Mouse (Mus musculus): Measurements from ENCODE around the gene 1700019N19Rik. TPM values are rescaled to one million over a fixed set of nuclear protein-coding genes. Genes with fewer than 3 reads are reported as not detected.

Gene 1700019N19Rik
- total and polyA plus RNA-seq, 2 experiments from 2014 or later: not detected

GRCm38 (mm10) chr19:58808864-58809263, 14.6 kb upstream of the 1700019N19Rik start:
- Histone ChIP-seq H3K9me3 (ENCODE audit: low read length) (no peaks in the 10 kb centered on the region), H3K4me3 (ENCODE audit: low read depth, low read length) (no peak overlapping the region), H3K9ac (no peak overlapping the region), H3K27ac (ENCODE audit: low read depth, low read length) (no peak overlapping the region), H3K36me3 (ENCODE audit: insufficient read depth) (no peaks in the 10 kb centered on the region; the same call in 1 of the 2 replicates), H3K27me3 (ENCODE audit: insufficient read depth, low read length) (no peaks in the 10 kb centered on the region), H3K4me2 (ENCODE audit: low read depth) (no peak overlapping the region), H3K4me1 (ENCODE audit: insufficient read depth) (no peaks in the 10 kb centered on the region)
- ATAC-seq: no peak
- TF ChIP-seq CTCF (IDR thresholded peaks at IDR 0.05; ENCODE audit: low read depth): no peak
- DNase-seq: no peak
- WGBS: 77% methylated on average over 6 of the region's 6 CpGs

GRCm38 (mm10) chr19:58806364-58806763, 12.1 kb upstream of the 1700019N19Rik start:
- no peak overlapping the region for H3K4me2 ChIP-seq (ENCODE audit: low read depth)
- TF ChIP-seq CTCF (IDR thresholded peaks at IDR 0.05; ENCODE audit: low read depth): peak; percentile 88
- WGBS: 3% methylated on average over 3 of the region's 3 CpGs
- no peaks in the 10 kb centered on the region for H3K27me3 ChIP-seq (ENCODE audit: insufficient read depth, low read length)
- H3K4me1 ChIP-seq (ENCODE audit: insufficient read depth): no peaks in the 10 kb centered on the region
- DNase-seq (peak; percentile 75), ATAC-seq (peak; percentile 67)
- peaks cover 11% of the 10 kb centered on the region for H3K36me3 ChIP-seq (ENCODE audit: insufficient read depth)
- H3K4me3 ChIP-seq (ENCODE audit: low read depth, low read length): no peak overlapping the region
- no peak overlapping the region for H3K27ac ChIP-seq (ENCODE audit: low read depth, low read length)
- H3K9me3 ChIP-seq (ENCODE audit: low read length): no peaks in the 10 kb centered on the region
- no peak overlapping the region for H3K9ac ChIP-seq

DNA sequence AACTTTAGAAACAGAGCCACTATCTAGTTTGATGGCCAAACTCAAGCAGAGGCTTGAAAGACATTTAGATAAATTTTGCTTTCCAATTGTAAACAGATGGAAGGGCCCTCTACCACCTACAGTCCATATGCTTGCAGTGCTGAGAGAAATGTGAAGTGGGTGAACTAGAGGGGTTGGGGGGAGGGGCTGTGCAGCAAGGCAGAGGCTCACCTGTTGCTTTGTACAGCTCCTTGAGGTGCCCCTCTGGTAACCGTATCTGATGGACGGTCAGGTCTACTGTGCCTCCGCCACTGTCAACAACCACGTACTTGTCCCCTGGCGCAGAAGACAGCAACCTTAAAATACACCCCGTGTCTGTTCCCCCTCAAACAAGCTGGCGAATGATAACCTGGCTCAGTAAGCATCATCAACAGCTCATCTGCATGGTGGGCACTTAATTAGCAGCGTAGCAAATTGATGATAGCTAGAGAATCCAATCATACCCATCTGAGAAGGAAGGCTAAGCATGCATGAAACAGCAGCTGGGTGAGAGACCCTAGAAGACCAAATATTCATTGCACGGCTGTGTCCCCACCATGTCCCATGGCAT, 11.0 kb upstream of the 1700019N19Rik start:
- no peak overlapping the region for H3K4me2 ChIP-seq (ENCODE audit: low read depth)
- H3K27me3 ChIP-seq (ENCODE audit: insufficient read depth, low read length): no peaks in the 10 kb centered on the region
- TF ChIP-seq CTCF (IDR thresholded peaks at IDR 0.05; ENCODE audit: low read depth): no peak
- H3K36me3 ChIP-seq (ENCODE audit: insufficient read depth): peaks cover 22% of the 10 kb centered on the region
- no peak overlapping the region for H3K27ac ChIP-seq (ENCODE audit: low read depth, low read length)
- no peaks in the 10 kb centered on the region for H3K9me3 ChIP-seq (ENCODE audit: low read length)
- 85% methylated on average over 9 of the region's 9 CpGs for WGBS
- ATAC-seq (no peak), DNase-seq (no peak)
- H3K4me1 ChIP-seq (ENCODE audit: insufficient read depth): no peaks in the 10 kb centered on the region
- H3K4me3 ChIP-seq (ENCODE audit: low read depth, low read length): no peak overlapping the region
- no peak overlapping the region for H3K9ac ChIP-seq

DNA sequence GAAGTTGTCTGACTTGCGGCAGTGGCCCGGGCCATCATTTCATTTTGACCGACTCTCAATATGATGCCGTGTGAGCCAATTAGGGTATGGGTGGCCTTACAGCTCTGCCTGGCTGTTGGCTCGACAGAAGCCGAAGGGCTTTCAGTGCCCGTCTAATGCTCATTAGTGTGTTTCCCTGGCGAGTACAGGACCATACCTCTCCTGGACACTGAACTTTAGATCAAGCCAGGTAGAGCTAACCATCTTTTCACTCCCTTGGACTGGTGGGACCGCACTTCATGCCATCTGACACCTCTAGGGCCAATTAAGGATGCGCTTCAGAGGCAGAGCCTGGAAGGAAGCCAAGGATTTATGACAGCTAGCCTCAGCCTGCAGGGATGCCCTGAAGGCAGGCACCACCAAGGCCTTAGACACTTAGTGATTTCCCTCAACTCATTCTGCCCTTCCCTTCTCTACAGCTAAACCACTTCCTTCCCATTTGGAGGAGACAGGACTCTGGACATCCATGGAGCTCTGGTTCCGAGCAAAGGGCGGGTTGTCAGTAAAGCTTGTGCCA, 931 bp upstream of the 1700019N19Rik start:
- no peak for DNase-seq
- no peak for TF ChIP-seq CTCF (IDR thresholded peaks at IDR 0.05; ENCODE audit: low read depth)

GRCm38 (mm10) chr19:58789194-58789593, 5.1 kb downstream of the 1700019N19Rik start:
- ATAC-seq (peak; percentile 43; the same call in 1 of the 2 replicates), DNase-seq (no peak)
- Histone ChIP-seq H3K36me3 (ENCODE audit: insufficient read depth) (no peaks in the 10 kb centered on the region), H3K27ac (ENCODE audit: low read depth, low read length) (peak overlapping the region; percentile 35; the same call in 1 of the 2 replicates), H3K9ac (no peak overlapping the region), H3K4me2 (ENCODE audit: low read depth) (no peak overlapping the region), H3K4me1 (ENCODE audit: insufficient read depth) (0 out of 2 replicates have a peak, but pooled peaks cover 4% of the 10 kb centered on the region), H3K4me3 (ENCODE audit: low read depth, low read length) (no peak overlapping the region), H3K9me3 (ENCODE audit: low read length) (no peaks in the 10 kb centered on the region), H3K27me3 (ENCODE audit: insufficient read depth, low read length) (no peaks in the 10 kb centered on the region)
- TF ChIP-seq CTCF (IDR thresholded peaks at IDR 0.05; ENCODE audit: low read depth): no peak
- WGBS: 43% methylated on average over 11 of the region's 11 CpGs

More for the DNA sequence above, 931 bp upstream of the 1700019N19Rik start:
- no peak for ATAC-seq
- Histone ChIP-seq H3K4me3 (ENCODE audit: low read depth, low read length) (no peak overlapping the region), H3K27ac (ENCODE audit: low read depth, low read length) (no peak overlapping the region), H3K36me3 (ENCODE audit: insufficient read depth) (peaks cover 16% of the 10 kb centered on the region), H3K4me1 (ENCODE audit: insufficient read depth) (no peaks in the 10 kb centered on the region), H3K9ac (no peak overlapping the region), H3K9me3 (ENCODE audit: low read length) (no peaks in the 10 kb centered on the region), H3K27me3 (ENCODE audit: insufficient read depth, low read length) (no peaks in the 10 kb centered on the region), H3K4me2 (ENCODE audit: low read depth) (no peak overlapping the region)
- WGBS: 59% methylated on average over 12 of the region's 12 CpGs

DNA sequence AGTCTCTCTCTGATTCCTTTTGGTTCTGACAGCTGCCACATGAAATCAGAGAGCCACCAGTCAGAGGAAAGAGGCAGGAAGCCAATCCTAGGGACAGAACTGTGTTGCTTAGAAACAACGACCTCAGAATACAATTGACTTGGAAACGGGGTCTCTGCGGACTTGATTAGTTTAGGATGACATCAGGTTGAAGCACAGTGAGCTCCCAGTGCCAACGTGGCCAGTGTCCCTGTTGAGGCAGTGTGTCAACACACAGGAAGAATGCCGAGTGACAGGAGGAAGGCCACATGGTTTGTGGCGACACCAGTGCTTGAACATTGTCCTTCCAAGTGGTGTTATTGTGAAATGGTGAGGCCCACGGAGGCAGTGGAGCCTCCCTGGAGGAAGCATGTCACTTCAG, 10.3 kb downstream of the 1700019N19Rik start:
- Histone ChIP-seq H3K4me3 (ENCODE audit: low read depth, low read length) (no peak overlapping the region), H3K27me3 (ENCODE audit: insufficient read depth, low read length) (no peaks in the 10 kb centered on the region), H3K9me3 (ENCODE audit: low read length) (no peaks in the 10 kb centered on the region), H3K36me3 (ENCODE audit: insufficient read depth) (no peaks in the 10 kb centered on the region), H3K27ac (ENCODE audit: low read depth, low read length) (peak overlapping the region; percentile 9; the same call in 1 of the 2 replicates), H3K9ac (no peak overlapping the region), H3K4me2 (ENCODE audit: low read depth) (no peak overlapping the region), H3K4me1 (ENCODE audit: insufficient read depth) (peaks cover 5% of the 10 kb centered on the region; the same call in 1 of the 2 replicates)
- DNase-seq: peak; percentile 62
- peak; percentile 84 for ATAC-seq
- TF ChIP-seq CTCF (IDR thresholded peaks at IDR 0.05; ENCODE audit: low read depth): no peak
- WGBS: 21% methylated on average over 7 of the region's 7 CpGs

- Histone ChIP-seq H3K9ac (no peak overlapping the region; the same call in 1 of the 2 replicates), H3K9me3 (ENCODE audit: low read length) (no peaks in the 10 kb centered on the region), H3K27ac (ENCODE audit: low read depth, low read length) (no peak overlapping the region), H3K4me3 (ENCODE audit: low read depth, low read length) (no peak overlapping the region), H3K4me1 (ENCODE audit: insufficient read depth) (peaks cover 5% of the 10 kb centered on the region; the same call in 1 of the 2 replicates), H3K4me2 (ENCODE audit: low read depth) (no peak overlapping the region), H3K27me3 (ENCODE audit: insufficient read depth, low read length) (no peaks in the 10 kb centered on the region), H3K36me3 (ENCODE audit: insufficient read depth) (no peaks in the 10 kb centered on the region)
- WGBS: 18% methylated on average over 4 of the region's 4 CpGs
- no peak for TF ChIP-seq CTCF (IDR thresholded peaks at IDR 0.05; ENCODE audit: low read depth)
- DNase-seq: peak; percentile 26
- peak; percentile 70; the same call in 1 of the 2 replicates for ATAC-seq
Measured at GRCm38 (mm10) chr19:58781566-58781965, 12.7 kb downstream of the 1700019N19Rik start.

All from forebrain, postnatal 0 days (tissue).